Mouse (Mus musculus): ENCODE measurements around the gene Ankar.

The Ankar gene

DNA sequence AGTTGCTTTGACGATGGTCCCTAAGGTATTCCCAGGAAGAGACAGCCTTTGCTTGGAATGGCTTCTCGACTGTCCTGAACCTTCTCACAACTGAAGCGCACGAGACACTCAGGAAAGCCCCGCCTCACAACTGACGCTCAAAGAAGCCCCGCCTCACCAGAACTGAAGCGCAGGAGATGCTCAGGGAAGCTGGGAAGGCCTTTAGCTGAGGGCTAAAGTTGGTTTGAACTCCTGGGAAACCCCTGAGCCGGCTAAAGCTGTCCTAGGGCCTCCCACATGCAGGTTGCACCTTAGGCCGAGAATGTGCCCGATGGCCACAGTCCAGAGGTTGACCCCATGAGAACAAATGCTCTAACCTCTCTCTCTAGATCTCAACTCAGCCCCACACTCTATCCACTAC lies at the start of gene Ankar:
Gene Ankar (minus strand): TSS at position 101 of the 400 bp plus-strand sequence.
- DNase-seq, result no peak

DNA sequence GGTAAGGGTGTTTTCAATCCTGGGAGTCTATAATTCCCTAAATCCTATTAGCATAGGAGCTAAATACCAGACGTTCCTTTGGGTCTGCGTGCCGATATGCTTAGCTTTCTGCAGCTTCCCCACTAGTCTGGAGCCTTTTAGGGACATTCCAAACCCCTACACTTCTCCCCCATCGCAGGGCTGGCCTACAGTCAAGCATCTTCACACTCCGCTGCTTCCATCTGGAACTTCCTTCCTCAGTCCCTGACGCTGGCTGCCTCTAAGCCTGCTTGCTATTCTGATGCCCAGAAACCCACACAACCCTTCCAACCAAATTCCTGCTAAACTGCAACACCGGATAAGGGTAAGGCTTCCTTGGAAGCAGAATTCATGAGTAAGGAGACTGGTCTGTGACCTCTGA lies 46.0 kb upstream of the Ankar start:
- peak; percentile 71 for DNase-seq

DNA sequence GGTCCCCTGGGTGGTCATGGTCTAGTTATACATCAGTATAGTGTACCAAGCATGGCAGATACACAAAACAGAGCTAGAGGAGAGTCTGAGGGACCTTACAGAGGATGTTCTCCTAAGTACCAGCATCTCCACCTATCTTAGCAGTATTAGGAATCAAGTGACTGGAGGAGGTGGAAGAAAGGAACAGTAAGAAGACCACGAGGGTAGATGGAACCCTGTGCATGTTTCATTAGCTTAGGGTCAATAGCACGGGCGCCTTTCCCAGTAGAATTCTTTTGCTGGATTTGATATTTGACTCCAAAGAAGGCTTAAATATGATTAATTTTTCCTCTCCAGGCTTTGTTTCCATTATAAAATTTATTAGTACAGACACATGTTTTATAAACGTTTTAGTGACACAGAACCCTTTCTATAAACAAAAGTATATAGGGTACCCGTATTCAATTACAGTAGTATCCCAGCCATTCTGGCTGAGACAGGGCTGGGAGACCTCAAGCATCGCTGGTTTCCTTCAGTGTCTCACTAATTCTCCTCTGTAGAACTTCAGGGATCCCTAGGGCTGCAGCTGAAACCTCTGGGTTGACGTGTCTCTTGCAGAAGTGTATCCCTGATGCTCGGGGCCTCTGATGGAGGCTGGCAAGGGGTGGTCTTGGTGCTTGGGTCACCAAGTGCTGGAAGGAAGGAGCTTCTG lies 44.6 kb upstream of the Ankar start:
- DNase-seq, result no peak

DNA sequence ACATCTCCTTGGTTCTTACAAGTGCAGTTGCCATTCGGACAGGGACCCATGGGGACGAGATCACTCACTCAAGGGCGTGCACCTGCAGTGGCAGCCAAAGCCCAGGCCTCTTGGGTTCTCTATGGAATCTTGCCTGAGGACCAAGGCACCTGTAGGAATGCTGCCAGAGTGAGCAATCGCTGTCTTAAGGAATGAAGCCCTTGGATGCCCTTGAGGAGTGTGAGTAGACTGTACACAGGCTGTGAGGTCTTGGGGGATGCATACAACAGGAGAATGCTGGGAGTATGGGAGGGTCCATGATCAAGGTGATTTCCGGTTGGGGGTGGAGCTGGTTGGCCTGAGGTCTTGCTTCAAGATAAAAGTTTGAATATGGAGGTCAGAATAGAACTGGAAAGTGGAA lies 41.0 kb upstream of the Ankar start:
- no peak for DNase-seq

DNA sequence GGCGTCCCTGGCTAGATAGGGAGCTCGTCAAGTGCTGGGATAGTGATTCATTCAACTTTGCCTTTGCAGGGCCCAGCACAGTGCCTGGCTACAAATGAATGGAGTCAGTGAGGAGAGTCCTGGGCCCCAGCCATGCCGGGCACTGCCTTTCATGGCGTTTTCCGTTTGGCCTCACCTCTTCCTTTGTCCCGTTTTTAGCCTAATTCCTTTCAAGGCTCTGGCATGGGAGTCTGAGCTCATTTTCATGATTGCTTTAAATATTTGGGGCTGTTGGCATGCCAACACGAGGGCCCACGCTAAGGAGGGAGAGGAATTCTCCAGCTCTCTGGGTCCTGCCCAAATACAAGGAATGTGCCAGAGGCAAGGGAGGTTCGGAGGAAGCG lies 39.3 kb upstream of the Ankar start:
- DNase-seq, result peak; percentile 27

DNA sequence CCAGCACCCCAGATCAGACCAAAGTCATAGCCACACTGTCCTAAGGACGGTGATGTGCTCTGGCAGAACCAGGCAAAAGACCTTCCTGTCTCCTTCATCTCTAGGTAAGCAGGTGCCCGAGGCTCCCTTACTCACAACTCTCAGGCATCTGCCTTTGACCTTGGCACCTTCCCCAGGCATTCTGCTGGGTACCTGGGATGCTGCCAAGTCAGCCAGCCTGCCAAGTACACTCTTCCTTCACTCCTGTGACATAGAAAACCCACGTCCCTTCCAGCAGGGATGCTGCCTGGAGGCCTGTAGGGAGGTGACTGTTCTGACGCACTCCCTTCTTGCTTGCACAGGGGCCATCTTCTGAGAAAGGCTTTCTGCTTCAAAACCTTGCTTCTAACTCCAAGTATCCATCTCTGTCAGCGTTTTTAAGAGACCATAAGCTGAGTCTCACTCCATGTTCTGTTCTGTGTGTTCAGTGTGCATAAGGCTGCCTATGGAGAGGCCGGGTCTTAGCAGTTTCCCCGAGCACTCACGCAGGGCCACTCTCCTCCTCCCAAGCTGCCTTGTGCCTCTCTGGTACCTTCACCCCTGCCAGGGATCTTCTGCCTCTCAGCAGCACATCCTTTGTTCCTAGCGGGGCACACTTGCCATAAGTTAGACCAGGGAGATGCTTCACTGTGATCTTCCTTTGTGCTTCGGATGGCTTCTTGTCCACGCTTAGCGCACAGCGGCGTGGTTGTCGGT lies 38.7 kb upstream of the Ankar start:
- no peak for DNase-seq

DNA sequence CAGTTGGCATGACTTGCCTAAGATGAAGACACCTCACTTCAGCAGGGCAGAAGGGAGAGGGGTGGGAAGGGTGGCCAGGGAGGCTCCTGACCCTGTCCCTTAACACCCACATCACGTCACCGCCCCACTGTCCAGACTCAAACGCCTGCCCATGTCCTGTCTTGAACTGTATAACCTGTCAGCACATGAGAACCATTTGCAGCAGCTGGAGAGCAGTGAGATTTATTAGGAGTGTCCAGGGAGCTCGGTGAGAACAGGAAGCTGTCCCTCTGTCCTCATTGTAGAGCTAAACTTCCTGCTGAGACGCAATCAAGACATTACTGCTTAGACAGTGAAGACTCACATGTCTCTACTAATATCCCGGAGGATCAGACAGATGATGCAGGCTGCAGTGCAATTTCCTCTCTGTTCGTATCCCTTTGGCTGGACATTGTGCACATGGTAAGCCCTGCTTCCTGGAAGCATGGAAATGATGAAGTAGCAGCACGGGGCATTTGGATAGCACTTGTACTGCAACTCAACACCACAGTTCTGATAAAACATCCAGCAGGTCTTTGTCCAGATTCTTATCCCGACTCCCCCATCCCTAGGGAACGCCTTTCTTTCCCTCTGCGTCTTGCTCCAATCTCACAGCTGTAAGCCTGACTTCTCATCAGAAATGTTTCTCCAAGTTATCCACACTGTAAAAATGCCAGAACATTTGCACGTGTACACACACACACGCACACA lies 36.2 kb upstream of the Ankar start:
- DNase-seq, result no peak

DNA sequence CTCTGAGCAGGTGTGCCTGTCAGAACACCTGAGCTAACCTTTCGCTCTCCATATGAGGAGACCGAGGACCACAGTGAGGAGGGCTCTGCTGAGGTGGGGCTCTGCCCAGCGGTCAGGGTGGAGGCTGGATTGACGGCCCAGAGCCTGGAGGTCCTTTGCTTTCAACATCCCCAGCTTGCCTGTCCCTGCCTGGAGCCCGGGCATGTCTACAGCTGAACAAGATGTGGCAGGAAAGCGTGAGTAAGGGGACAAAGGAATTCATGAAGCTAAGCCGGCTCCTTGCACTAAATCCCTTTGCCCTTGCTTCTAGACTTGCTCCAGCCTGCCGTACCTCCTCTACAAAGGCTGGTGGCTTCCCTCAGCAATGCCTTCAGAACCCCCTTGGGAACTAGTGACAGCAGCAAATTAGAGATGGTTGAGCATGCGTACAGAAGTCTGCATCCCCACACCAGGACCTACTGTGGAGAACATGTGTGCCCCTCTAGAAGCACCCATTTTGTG lies 32.9 kb upstream of the Ankar start:
- no peak for DNase-seq

DNA sequence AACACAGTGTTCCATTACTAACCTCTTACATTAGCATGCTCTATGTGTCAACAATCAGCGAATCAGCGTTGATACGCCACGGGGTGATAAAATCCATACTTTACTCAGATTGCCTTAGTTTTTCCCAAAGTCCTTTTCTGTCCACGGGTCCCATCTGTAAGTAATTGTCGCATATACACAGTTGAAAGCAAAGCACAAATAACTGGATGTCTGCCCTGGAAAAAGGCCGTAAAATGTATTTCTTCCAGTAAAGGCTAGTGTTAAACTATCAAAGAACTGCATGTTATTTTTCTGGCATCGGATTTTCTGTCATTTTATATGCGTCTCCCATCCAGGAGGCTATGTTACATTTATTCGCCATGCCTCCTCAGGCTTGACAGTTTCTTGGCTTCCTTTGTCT lies 29.7 kb upstream of the Ankar start:
- no peak for DNase-seq

DNA sequence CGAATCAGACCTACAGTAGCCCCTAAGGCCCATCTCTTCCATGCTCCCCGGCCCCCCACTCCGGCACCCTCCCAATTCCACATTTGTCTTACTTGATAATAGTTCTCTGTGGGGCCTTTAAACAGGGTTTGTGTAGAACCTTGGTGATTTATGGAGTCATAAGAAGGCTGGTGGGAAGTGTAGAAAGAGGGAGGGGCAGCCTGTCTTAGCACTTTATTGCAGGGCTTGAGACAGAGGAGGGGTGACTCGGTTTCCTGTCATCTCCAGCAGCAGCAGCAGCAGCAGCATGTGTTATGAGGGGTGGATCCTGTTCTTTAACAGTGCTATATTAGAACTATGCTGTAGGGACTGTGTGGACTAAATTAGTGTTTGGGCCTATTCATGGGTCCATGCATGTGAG lies 28.4 kb upstream of the Ankar start:
- no peak for DNase-seq

DNA sequence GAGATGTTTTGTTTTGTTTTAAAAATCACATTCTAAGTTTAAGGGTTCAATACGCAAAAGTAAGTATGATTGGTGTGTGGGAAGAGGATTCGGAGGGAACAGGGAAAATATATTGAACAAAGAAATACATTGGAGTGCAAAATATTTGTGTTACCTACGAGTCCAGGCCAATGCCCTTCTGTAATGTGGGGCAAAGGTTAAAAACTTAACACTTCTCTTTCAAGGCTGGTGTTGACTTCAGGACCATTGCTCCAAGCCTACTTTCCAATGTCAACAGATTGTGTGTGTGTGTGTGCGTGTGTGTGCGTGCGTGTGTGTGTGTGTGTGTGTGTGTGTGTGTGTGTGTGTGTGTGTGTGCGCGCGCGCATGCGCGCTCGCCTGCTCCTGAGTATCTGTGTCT lies 25.6 kb upstream of the Ankar start:
- DNase-seq, result no peak

DNA sequence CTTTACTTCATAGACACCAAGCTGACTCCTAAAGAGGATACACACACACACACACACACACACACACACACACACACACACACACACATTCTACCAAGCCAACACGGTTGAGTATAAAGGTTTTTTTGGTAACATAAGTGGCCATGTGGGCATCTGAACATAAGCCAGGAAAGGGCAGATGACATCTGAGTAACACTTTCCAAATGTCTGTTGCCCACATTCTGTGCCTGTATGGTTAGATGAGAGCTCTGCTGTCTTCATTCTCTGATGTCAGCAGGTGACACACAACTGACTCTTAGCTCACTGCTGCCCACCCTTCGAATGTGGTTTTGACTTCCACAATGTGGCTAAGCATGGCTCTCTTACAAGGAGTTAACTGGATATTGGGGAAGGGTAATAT lies 24.0 kb upstream of the Ankar start:
- no peak for DNase-seq

DNA sequence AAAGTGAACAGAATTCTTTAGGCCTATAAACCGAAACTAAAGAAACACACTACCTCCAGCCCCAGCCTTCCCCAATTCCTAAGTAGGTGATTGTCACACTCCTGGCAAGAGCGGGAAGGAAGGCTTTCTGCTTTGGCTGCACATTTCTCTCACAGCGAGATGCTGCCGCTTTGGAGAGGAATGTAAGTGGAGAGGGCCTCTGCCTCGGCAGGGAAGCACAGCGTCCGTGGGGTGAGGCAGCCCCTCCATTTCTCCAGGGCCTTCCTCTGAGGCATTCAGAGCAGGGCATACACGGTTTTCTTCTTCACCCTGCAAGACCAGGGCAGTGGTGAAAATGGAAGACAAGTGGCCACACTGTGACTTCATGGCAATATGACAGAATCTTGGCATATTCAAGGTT lies 22.3 kb upstream of the Ankar start:
- DNase-seq, result no peak

DNA sequence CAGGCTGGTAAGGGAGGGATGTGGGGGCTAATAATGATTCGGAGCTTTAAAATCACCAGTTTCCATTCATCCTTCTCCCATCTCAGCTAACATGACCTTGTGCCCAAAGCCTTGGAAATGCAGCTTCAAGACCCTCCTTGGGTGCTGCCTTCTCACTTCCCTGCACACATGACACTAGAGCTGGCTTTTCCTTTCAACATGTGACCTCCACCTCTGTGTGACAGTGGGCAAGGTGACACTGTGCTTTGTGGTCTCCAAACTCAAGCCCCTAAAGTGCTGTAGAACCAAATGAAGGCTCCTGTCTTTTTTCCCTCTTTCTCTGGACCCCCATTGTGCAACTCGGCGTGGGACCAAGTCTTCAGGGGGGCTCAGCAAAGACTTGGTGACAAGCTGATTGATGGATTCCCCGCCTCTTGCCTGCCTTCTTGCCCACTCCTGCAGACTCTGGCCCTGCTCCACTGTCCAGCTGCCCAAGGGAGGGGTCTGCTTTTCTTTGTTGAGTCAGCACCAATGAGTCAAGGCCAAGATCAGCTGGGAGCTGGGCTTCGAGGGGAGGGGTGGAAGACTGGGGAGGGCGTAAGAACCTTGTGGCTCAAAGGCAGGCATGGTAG lies 19.8 kb upstream of the Ankar start:
- DNase-seq, result no peak

DNA sequence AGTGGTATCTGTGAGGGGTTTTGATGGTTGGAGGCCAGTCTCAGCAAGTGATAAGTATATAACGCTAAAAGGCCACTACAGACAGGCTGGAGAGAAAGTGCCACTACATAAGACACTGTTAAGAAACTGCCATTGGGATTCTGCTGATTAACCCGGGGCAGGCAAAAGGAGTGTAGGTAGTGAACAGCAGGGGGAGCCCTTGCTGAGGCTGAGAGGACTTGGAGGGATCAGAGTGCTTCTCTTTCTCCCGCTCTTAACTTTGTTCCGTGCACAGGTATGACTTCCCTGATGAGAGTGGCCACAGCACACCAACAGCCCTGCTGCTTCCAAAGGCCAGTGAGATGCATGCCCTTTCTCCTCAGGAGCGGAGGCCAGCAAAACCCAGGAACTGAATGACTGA lies 18.5 kb upstream of the Ankar start:
- peak; percentile 40 for DNase-seq

DNA sequence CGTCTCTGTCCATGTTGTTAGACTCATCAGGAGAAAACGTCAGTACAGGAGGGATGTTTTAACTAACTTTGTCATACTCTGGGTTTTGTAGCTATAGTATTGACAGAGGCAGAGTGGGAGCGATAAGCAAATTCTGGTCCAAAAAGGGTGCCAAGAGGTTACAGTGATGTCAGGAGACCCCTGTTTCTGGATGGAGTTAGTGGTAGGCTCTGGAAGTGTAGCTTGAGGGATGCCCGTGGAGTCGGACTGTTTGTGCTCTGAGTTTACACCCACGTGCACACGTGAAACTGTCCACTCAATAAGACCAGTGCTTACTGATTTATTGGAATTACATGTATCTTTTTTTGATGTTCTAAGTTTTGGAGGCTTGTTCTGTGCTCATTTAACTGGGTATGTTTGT lies 17.2 kb upstream of the Ankar start:
- no peak for DNase-seq

DNA sequence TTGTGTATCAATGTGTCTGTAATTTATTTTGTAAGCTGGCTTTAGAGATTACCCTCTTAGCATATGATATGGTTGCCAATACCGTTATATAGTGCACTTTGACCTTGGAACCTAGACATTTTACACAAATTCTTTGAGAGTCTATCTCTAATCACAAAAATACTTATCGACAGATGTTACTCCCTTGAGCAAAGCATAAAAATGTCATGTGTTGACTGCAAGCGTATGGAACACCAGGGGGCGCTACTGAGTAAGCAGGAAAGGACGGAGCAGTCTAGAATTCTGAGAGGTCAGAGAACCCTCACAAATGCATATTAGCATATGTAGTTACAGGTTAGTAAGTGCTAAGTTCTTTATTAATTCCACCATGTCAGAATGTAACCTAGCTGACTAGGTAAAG lies 16.5 kb upstream of the Ankar start:
- DNase-seq, result peak; percentile 38

DNA sequence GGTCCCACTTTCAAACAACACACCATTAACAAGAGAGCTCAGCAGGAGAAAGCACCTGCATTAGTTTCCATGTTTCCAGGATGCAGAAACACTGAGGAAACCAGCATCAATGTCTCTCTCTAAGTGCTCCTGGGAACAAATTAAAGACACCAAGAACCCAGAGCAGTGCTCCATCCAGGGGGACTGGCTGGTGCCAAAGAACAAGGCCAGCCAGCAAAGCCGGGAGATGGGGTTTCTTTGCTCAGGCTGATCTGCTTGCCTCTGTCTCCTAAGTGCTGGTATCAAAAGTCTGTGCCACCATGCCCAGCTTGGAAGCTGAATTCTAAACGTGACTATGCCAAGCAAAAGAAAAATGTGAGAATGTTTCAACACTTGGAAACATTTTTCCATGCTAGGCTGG lies 16.0 kb upstream of the Ankar start:
- no peak for DNase-seq

DNA sequence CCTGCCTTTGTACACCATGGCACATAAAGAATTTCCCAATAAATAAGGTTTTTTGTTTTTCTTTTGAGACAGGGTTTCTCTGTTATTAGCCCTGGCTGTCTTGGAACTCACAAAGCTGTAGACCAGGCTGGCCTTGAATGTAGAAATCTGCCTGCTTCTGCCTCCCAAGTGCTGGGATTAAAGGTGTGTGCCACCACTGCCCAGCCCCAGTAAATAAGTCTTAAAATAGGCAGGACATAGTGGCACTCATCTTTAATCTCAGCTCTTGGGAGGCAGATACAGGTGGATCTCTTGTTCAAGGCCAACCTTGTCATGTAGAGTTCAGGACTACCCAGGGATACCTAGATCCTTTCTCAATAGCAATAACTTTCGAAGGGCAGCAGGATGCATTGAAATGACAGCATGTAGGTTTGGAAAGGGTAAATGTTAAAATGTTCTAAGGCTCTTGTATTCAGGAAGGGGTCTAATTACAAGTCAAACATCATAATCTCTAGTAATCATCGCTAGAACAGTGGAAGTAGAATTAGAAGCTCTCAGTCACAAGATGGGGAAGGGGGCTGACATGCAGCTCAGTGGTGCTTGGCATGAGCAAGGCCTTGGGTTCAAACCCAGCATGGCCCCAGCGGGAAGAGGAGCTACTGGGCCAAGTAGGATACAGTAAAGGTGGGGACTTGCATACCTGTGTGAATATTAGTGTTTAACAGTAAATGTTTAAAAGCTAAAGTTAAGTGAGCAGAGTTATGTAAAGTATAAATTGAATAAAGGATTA lies 15.4 kb upstream of the Ankar start:
- no peak for DNase-seq

DNA sequence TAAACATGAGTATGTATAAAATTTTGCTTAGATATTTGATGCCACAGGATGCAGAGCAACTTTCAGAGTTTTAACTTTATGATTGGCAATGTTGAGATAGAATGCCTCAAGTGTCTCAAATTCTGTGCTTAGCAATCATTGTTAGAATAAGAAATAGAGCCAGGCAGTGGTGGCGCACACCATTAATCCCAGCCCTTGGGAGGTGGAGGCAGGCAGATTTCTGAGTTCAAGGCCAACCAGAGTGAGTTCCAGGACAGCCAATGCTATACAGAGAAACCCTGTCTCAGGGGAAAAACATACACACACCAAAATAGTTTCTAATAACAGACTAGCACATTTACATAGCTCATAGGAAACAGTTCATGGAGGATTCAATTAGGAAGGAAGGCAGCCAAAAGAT lies 14.7 kb upstream of the Ankar start:
- DNase-seq, result no peak

DNA sequence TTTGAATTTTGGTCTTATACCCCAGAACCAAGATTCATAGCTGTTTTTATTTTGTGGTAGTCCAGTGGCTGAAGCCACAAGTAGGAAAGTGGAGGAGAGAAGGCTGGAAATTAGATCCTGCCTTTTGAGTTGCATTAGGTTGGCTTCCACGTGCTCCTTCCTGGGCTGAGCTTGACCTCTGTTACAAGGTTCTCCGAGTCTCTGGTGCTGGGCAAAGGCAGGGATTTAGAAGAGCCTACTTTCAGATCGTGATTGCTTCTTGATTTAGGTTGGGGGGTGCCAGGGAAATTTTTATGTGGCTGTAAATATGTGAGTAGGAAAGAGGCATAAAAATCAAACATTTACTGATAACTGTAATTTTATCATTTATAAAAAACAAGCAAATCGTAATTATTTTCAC lies 14.2 kb upstream of the Ankar start:
- DNase-seq, result no peak

DNA sequence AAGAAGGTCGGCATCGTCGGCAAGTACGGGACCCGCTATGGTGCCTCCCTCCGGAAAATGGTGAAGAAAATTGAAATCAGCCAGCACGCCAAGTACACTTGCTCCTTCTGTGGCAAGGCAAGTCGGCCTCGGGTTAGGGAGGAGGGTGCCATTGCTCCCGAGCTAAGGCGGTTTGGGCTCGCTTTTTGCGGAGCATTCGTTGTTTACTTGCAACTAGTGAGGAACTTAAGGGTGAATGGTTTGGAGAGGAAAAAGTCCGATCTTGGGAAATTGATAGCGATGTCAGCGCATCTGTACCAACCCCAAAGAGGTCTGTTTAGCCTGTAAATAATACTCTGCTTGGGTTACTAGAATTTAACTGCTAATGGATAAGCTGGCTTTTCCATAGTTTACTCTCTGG lies 11.3 kb upstream of the Ankar start:
- no peak for DNase-seq

Measured in right cerebral cortex, postnatal 25 days (tissue).